Mouse (Mus musculus): ENCODE measurements around the gene Slc8a1.

- TF ChIP-seq CHD2 (IDR thresholded peaks at IDR 0.05; ENCODE audit: low read depth, low read length) (no peak), ZNF384 (IDR thresholded peaks at IDR 0.05; ENCODE audit: low read depth, low read length) (no peak)
Observed at GRCm38 (mm10) chr17:81433148-81433547, 305.0 kb downstream of the Slc8a1 start.

Measured in ES-E14 (cell line).